In the genomic region with DNA sequence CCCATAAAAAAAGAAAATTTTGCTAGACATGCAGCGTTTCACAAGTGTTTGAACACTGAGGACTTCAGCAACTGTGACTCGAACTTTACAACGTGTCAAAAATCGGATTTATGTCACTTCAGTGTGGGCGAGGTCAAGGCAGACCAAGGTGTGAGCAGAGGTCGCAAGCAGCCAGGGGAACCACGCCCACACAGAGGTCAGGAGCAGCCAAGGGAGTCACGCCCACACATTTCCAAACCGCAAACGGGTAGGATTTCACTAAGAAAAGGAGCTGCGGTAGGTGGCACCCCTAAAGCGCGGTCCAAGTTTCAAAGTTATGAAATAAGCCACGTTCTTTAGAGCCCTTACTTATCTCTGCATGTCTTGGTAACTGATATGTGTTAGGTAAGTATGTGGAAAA, we compare ENCODE assay signal across 8 mouse cellular contexts. TPM values are rescaled to one million over a fixed set of nuclear protein-coding genes. Genes with fewer than 3 reads are reported as not detected.
A peak's percentile ranks its signal among the peaks of the same experiment; 100 is the strongest.
DNase-seq lines count a peak whose midpoint lies in the region; ATAC-seq and TF ChIP-seq lines count a peak whose summit lies in the region.

No protein-coding gene starts in this region.

- no peaks in the 10 kb centered on the region for H3K36me3 ChIP-seq in ES-E14 (ENCODE audit: control insufficient read depth, insufficient read depth, low read length, poor library complexity, severe bottlenecking)
- H3K36me3 ChIP-seq in heart, embryonic 15.5 days = no peaks in the 10 kb centered on the region
- H3K36me3 ChIP-seq in limb, embryonic 13.5 days = no peaks in the 10 kb centered on the region
- no peaks in the 10 kb centered on the region for H3K36me3 ChIP-seq in hindbrain, embryonic 11.5 days (ENCODE audit: control insufficient read depth, insufficient read depth, low read length)

- peak overlapping the region; percentile 48 for H3K4me2 ChIP-seq in heart, embryonic 15.5 days
- peak overlapping the region; percentile 60 for H3K4me2 ChIP-seq in limb, embryonic 13.5 days (replicated peaks)
- H3K4me2 ChIP-seq in hindbrain, embryonic 11.5 days (replicated peaks; ENCODE audit: low read depth, low read length) = no peak overlapping the region

- peak; percentile 43 for DNase-seq in ES-E14 (ENCODE audit: low read depth, low spot score)
- DNase-seq in adrenal gland, postnatal 10 days = peak; percentile 75
- peak; percentile 3 for DNase-seq in naive thymus-derived CD4-positive, alpha-beta T cell, adult 2 months (ENCODE audit: low read depth)
- DNase-seq in right cerebral cortex, postnatal 25 days = no peak
- DNase-seq in hindbrain, embryonic 11.5 days (ENCODE audit: low spot score) = no peak
- no peak for DNase-seq in gastrocnemius, postnatal 25 days

- H3K4me3 ChIP-seq in ES-E14 (ENCODE audit: insufficient read depth in 1 of 2, low read depth in 1 of 2, low read length in 2 of 2, poor library complexity in 1 of 2, severe bottlenecking in 1 of 2) = no peak overlapping the region
- no peak overlapping the region for H3K4me3 ChIP-seq in heart, embryonic 15.5 days
- H3K4me3 ChIP-seq in limb, embryonic 13.5 days = peak overlapping the region; percentile 18; the same call in 1 of the 2 replicates
- no peak overlapping the region for H3K4me3 ChIP-seq in hindbrain, embryonic 11.5 days (ENCODE audit: low read depth, low read length)

- 0 out of 4 replicates have a peak, but pooled peaks cover 0 to 2% of the 10 kb centered on the region in 2 experiments for H3K4me1 ChIP-seq in ES-E14 (ENCODE audit: control insufficient read depth in 2 of 2, insufficient read depth in 2 of 2, low read length in 2 of 2, poor library complexity in 1 of 2)
- H3K4me1 ChIP-seq in heart, embryonic 15.5 days (replicated peaks) = peaks cover 4% of the 10 kb centered on the region; the same call in 1 of the 2 replicates
- peaks cover 13% of the 10 kb centered on the region for H3K4me1 ChIP-seq in limb, embryonic 13.5 days
- H3K4me1 ChIP-seq in hindbrain, embryonic 11.5 days (replicated peaks; ENCODE audit: control insufficient read depth, insufficient read depth, low read length) = no peaks in the 10 kb centered on the region

- H3K9ac ChIP-seq in ES-E14 (ENCODE audit: insufficient read depth, low read depth, low read length, poor library complexity, severe bottlenecking) = no peak overlapping the region
- no peak overlapping the region for H3K9ac ChIP-seq in heart, embryonic 15.5 days
- peak overlapping the region; percentile 45 for H3K9ac ChIP-seq in limb, embryonic 13.5 days
- no peak overlapping the region for H3K9ac ChIP-seq in hindbrain, embryonic 11.5 days (ENCODE audit: low read depth, low read length)

- H3K9me3 ChIP-seq in ES-E14 (ENCODE audit: control insufficient read depth, insufficient read depth, low read depth, low read length) = no peaks in the 10 kb centered on the region
- H3K9me3 ChIP-seq in heart, embryonic 15.5 days (replicated peaks) = no peaks in the 10 kb centered on the region
- H3K9me3 ChIP-seq in limb, embryonic 13.5 days = no peaks in the 10 kb centered on the region
- H3K9me3 ChIP-seq in hindbrain, embryonic 11.5 days (ENCODE audit: control insufficient read depth, low read length) = no peaks in the 10 kb centered on the region

- ATAC-seq in heart, embryonic 15.5 days (replicated peaks; ENCODE audit: insufficient number of reproducible peaks, insufficient read depth, low FRiP score, low read depth) = no peak
- ATAC-seq in limb, embryonic 13.5 days (ENCODE audit: low FRiP score, low read depth) = no peak
- ATAC-seq in hindbrain, embryonic 11.5 days (ENCODE audit: low FRiP score) = no peak

- H3K27ac ChIP-seq in ES-E14 (ENCODE audit: insufficient read depth, low read depth, low read length, poor library complexity, severe bottlenecking) = no peak overlapping the region
- H3K27ac ChIP-seq in heart, embryonic 15.5 days = no peak overlapping the region
- no peak overlapping the region for H3K27ac ChIP-seq in limb, embryonic 13.5 days
- H3K27ac ChIP-seq in hindbrain, embryonic 11.5 days (ENCODE audit: low read depth, low read length) = no peak overlapping the region

- WGBS in heart, embryonic 15.5 days = 4% methylated on average over 14 of the region's 14 CpGs
- WGBS in limb, embryonic 13.5 days = 1% methylated on average over 14 of the region's 14 CpGs
- WGBS in hindbrain, embryonic 11.5 days = 12% methylated on average over 14 of the region's 14 CpGs

- in situ Hi-C loops in ES-E14 (cut with MboI; ENCODE audit: low sequenced_read_pairs in 2 of 2, unreplicated experiment in 2 of 2) = no loop called here

- H3K27me3 ChIP-seq in heart, embryonic 15.5 days = no peaks in the 10 kb centered on the region
- H3K27me3 ChIP-seq in limb, embryonic 13.5 days = no peaks in the 10 kb centered on the region
- H3K27me3 ChIP-seq in hindbrain, embryonic 11.5 days (ENCODE audit: control insufficient read depth, insufficient read depth, low read length) = no peaks in the 10 kb centered on the region

TF ChIP-seq in ES-E14, 5 proteins besides CTCF, POLR2A, EP300 and RAD21:
- no peak for TF ChIP-seq MAFK (IDR thresholded peaks at IDR 0.05; ENCODE audit: insufficient read depth, low read depth, low read length)
- TF ChIP-seq ZNF384 (IDR thresholded peaks at IDR 0.05; ENCODE audit: low read depth, low read length) = no peak
- TF ChIP-seq ZC3H11A (IDR thresholded peaks at IDR 0.05; ENCODE audit: borderline replicate concordance, low read depth, low read length) = no peak
- no peak for TF ChIP-seq CHD2 (IDR thresholded peaks at IDR 0.05; ENCODE audit: low read depth, low read length)
- TF ChIP-seq HCFC1 (IDR thresholded peaks at IDR 0.05; ENCODE audit: borderline replicate concordance, insufficient read depth, low read length) = no peak

RNA-seq across cellular contexts. Expression of gene Nrg4, which starts 43.1 kb away (rescaled TPM):
- 5.8 and 7.0 TPM in 2 replicates for total RNA-seq in ES-E14 (2012; rRNA removed)
- total RNA-seq in adrenal gland, postnatal 10 days (2021) = 10 to 100 TPM; 33.3 to 38.9 TPM
- polyA plus RNA-seq in heart, embryonic 15.5 days (2015; fragmentation: Nextera tagmentation; extraction: Ambion mirVana) = 0.73 and 1.4 TPM in 2 replicates
- polyA plus RNA-seq in limb, embryonic 13.5 days (2015; fragmentation: Nextera tagmentation; extraction: Ambion mirVana) = 1.4 and 1.6 TPM in 2 replicates
- polyA plus RNA-seq in hindbrain, embryonic 11.5 days (2014; fragmentation: Nextera tagmentation; extraction: Ambion mirVana) = 1.3 and 1.8 TPM in 2 replicates
- total RNA-seq in gastrocnemius, postnatal 25 days (2021) = 1 to 10 TPM in 1 of 2 experiments, not detected in 1; 1.3 TPM

RNA-seq across cellular contexts. Expression of gene Tmem266, which starts 43.2 kb away (rescaled TPM):
- total RNA-seq in ES-E14 (2012; rRNA removed) = 0.58 and 0.85 TPM in 2 replicates
- 1 to 10 TPM; 1.4 to 1.5 TPM for total RNA-seq in adrenal gland, postnatal 10 days (2021)
- 0.14 and 0.15 TPM in 2 replicates for polyA plus RNA-seq in heart, embryonic 15.5 days (2015; fragmentation: Nextera tagmentation; extraction: Ambion mirVana)
- polyA plus RNA-seq in limb, embryonic 13.5 days (2015; fragmentation: Nextera tagmentation; extraction: Ambion mirVana) = 0.79 and 0.93 TPM in 2 replicates
- 0.66 and 0.85 TPM in 2 replicates for polyA plus RNA-seq in hindbrain, embryonic 11.5 days (2014; fragmentation: Nextera tagmentation; extraction: Ambion mirVana)
- under 1 TPM; 0.59 to 0.70 TPM for total RNA-seq in gastrocnemius, postnatal 25 days (2021)

Comparison
In these comparisons a context has a peak if more than half of its experiments do, and no peak if none do; other contexts are left out.
1. DNase-seq: peak in ES-E14 (single experiment), adrenal gland, postnatal 10 days (single experiment) and naive thymus-derived CD4-positive, alpha-beta T cell, adult 2 months (single experiment); none in right cerebral cortex, postnatal 25 days (single experiment), hindbrain, embryonic 11.5 days (single experiment) and gastrocnemius, postnatal 25 days (single experiment).